Mouse (Mus musculus) liver, embryonic 12.5 days (tissue): ENCODE results near the gene 1700021F07Rik. TPM values are rescaled to one million over a fixed set of nuclear protein-coding genes. Genes with fewer than 3 reads are reported as not detected.

ENCODE experiments used
- ATAC-seq: fragments of 200-750 bp; cut with Nextera tagmentation; 2 replicates; pipeline ENCODE4 v1.8.0; 2017; ENCODE audit warnings: moderate number of reproducible peaks, mild to moderate bottlenecking, moderate library complexity
- H3K27ac ChIP-seq: fragments of 300-500 bp; sonication (generic); 2 replicates; pipeline ENCODE4 v1.5.1; 2016; ENCODE audit warnings: mild to moderate bottlenecking
- H3K27me3 ChIP-seq: fragments of 300-500 bp; sonication (generic); replicated peaks from 2 replicates; pipeline ENCODE4 v1.6.1; 2016; ENCODE audit warnings: mild to moderate bottlenecking, moderate library complexity
- H3K36me3 ChIP-seq: fragments of 300-500 bp; sonication (generic); 2 replicates; pipeline ENCODE4 v1.6.1; 2016; ENCODE audit warnings: mild to moderate bottlenecking, moderate library complexity
- H3K4me1 ChIP-seq: fragments of 300-500 bp; sonication (generic); 2 replicates; pipeline ENCODE4 v1.6.1; 2016
- H3K4me2 ChIP-seq: fragments of 300-500 bp; sonication (generic); 2 replicates; pipeline ENCODE4 v1.6.1; 2016; ENCODE audit warnings: mild to moderate bottlenecking, moderate library complexity
- H3K4me3 ChIP-seq: fragments of 300-500 bp; sonication (generic); 2 replicates; pipeline ENCODE4 v1.5.1; 2016; ENCODE audit warnings: mild to moderate bottlenecking, moderate library complexity
- H3K9ac ChIP-seq: fragments of 300-500 bp; sonication (generic); 2 replicates; pipeline ENCODE4 v1.6.1; 2016; ENCODE audit warnings: mild to moderate bottlenecking, moderate library complexity
- H3K9me3 ChIP-seq: fragments of 300-500 bp; sonication (generic); replicated peaks from 2 replicates; pipeline ENCODE4 v1.6.1; 2016; ENCODE audit warnings: mild to moderate bottlenecking, moderate library complexity
- WGBS: fragments of 180-500 bp; shearing (Covaris S2); methylation state at CpG from one replicate; pipeline ENCODE4 v1.1.7; 2016; ENCODE audit not compliant: insufficient replicate concordance; 5-methylcytosine and 5-hydroxymethylcytosine counted together
- polyA plus RNA-seq: library from polyadenylated mRNA; unstranded; fragments of >200 nt; fragmentation: Nextera tagmentation; extraction: Ambion mirVana; gene quantifications from 2 replicates; pipeline ENCODE4 v1.2.1, GENCODE M21; 2016

The 1700021F07Rik gene
- not detected in 2 replicates for polyA plus RNA-seq

GRCm38 (mm10) chr2:173522376-173522775, at the start of gene 1700021F07Rik:
TSS of gene 1700021F07Rik (plus strand) at chr2:173522586.
- no peak for ATAC-seq
- Histone ChIP-seq H3K27me3 (no peaks in the 10 kb centered on the region), H3K9ac (no peak within 1 kb of the TSS), H3K36me3 (no peaks in the 10 kb centered on the region), H3K27ac (no peak within 1 kb of the TSS), H3K4me2 (no peak within 1 kb of the TSS), H3K9me3 (no peaks in the 10 kb centered on the region), H3K4me3 (no peak within 1 kb of the TSS), H3K4me1 (no peaks in the 10 kb centered on the region)
- WGBS, result 73% methylated on average over 18 of the region's 18 CpGs

GRCm38 (mm10) chr2:173473233-173473632, 49.2 kb upstream of the 1700021F07Rik start:
- 51% methylated on average over 11 of the region's 11 CpGs for WGBS
- no peaks in the 10 kb centered on the region for H3K36me3 ChIP-seq
- H3K27me3 ChIP-seq, result no peaks in the 10 kb centered on the region
- H3K9ac ChIP-seq, result no peak overlapping the region
- H3K27ac ChIP-seq, result no peak overlapping the region
- no peak overlapping the region for H3K4me2 ChIP-seq
- ATAC-seq, result no peak
- no peak overlapping the region for H3K4me3 ChIP-seq
- H3K4me1 ChIP-seq, result no peaks in the 10 kb centered on the region
- H3K9me3 ChIP-seq, result no peaks in the 10 kb centered on the region

GRCm38 (mm10) chr2:173479050-173479449, 43.3 kb upstream of the 1700021F07Rik start:
- H3K36me3 ChIP-seq, result no peaks in the 10 kb centered on the region
- no peak overlapping the region for H3K9ac ChIP-seq
- H3K9me3 ChIP-seq, result no peaks in the 10 kb centered on the region
- WGBS, result 76% methylated on average over 12 of the region's 12 CpGs
- H3K4me2 ChIP-seq, result no peak overlapping the region
- no peak for ATAC-seq
- no peaks in the 10 kb centered on the region for H3K4me1 ChIP-seq
- no peak overlapping the region for H3K4me3 ChIP-seq
- no peaks in the 10 kb centered on the region for H3K27me3 ChIP-seq
- no peak overlapping the region for H3K27ac ChIP-seq

GRCm38 (mm10) chr2:173484486-173484885, 37.9 kb upstream of the 1700021F07Rik start:
- 61% methylated on average over 4 of the region's 4 CpGs for WGBS
- Histone ChIP-seq H3K9ac (no peak overlapping the region), H3K27me3 (no peaks in the 10 kb centered on the region), H3K4me2 (no peak overlapping the region), H3K36me3 (no peaks in the 10 kb centered on the region), H3K9me3 (no peaks in the 10 kb centered on the region), H3K4me3 (no peak overlapping the region), H3K27ac (no peak overlapping the region), H3K4me1 (no peaks in the 10 kb centered on the region)
- no peak for ATAC-seq

GRCm38 (mm10) chr2:173499612-173500011, 22.8 kb upstream of the 1700021F07Rik start:
- no peak overlapping the region for H3K9ac ChIP-seq
- no peak for ATAC-seq
- H3K9me3 ChIP-seq, result no peaks in the 10 kb centered on the region
- no peaks in the 10 kb centered on the region for H3K36me3 ChIP-seq
- WGBS, result 69% methylated on average over 2 of the region's 2 CpGs
- H3K27me3 ChIP-seq, result no peaks in the 10 kb centered on the region
- no peak overlapping the region for H3K4me3 ChIP-seq
- H3K27ac ChIP-seq, result no peak overlapping the region
- H3K4me1 ChIP-seq, result no peaks in the 10 kb centered on the region
- H3K4me2 ChIP-seq, result no peak overlapping the region

- H3K27ac ChIP-seq, result no peak overlapping the region
- H3K4me1 ChIP-seq, result no peaks in the 10 kb centered on the region
- H3K4me2 ChIP-seq, result no peak overlapping the region
- no peak for ATAC-seq
- H3K27me3 ChIP-seq, result no peaks in the 10 kb centered on the region
- no peaks in the 10 kb centered on the region for H3K36me3 ChIP-seq
- WGBS, result 73% methylated on average over 6 of the region's 6 CpGs
- H3K9me3 ChIP-seq, result 0 out of 2 replicates have a peak, but pooled peaks cover 6% of the 10 kb centered on the region
- H3K4me3 ChIP-seq, result no peak overlapping the region
- no peak overlapping the region for H3K9ac ChIP-seq
These were observed 8.4 kb upstream of the 1700021F07Rik start for GRCm38 (mm10) chr2:173513977-173514376.

GRCm38 (mm10) chr2:173515186-173515585, 7.2 kb upstream of the 1700021F07Rik start:
- no peaks in the 10 kb centered on the region for H3K36me3 ChIP-seq
- no peak overlapping the region for H3K27ac ChIP-seq
- ATAC-seq, result no peak
- WGBS, result 34% methylated on average over 6 of the region's 6 CpGs
- no peak overlapping the region for H3K4me2 ChIP-seq
- H3K9me3 ChIP-seq, result 0 out of 2 replicates have a peak, but pooled peaks cover 6% of the 10 kb centered on the region
- no peaks in the 10 kb centered on the region for H3K4me1 ChIP-seq
- no peaks in the 10 kb centered on the region for H3K27me3 ChIP-seq
- H3K4me3 ChIP-seq, result no peak overlapping the region
- no peak overlapping the region for H3K9ac ChIP-seq

GRCm38 (mm10) chr2:173516150-173516855, 6.1 kb upstream of the 1700021F07Rik start:
- Histone ChIP-seq H3K36me3 (no peaks in the 10 kb centered on the region), H3K4me1 (no peaks in the 10 kb centered on the region), H3K9me3 (no peaks in the 10 kb centered on the region), H3K27ac (no peak overlapping the region), H3K4me2 (no peak overlapping the region), H3K4me3 (no peak overlapping the region), H3K9ac (no peak overlapping the region), H3K27me3 (no peaks in the 10 kb centered on the region)
- ATAC-seq, result no peak
- 73% methylated on average over 25 of the region's 25 CpGs for WGBS

- Histone ChIP-seq H3K4me2 (no peak overlapping the region), H3K27me3 (0 out of 2 replicates have a peak, but pooled peaks cover 5% of the 10 kb centered on the region), H3K9ac (no peak overlapping the region), H3K9me3 (no peaks in the 10 kb centered on the region), H3K4me3 (no peak overlapping the region), H3K36me3 (no peaks in the 10 kb centered on the region), H3K27ac (no peak overlapping the region), H3K4me1 (no peaks in the 10 kb centered on the region)
- ATAC-seq, result no peak
- 57% methylated on average over 3 of the region's 3 CpGs for WGBS
These were observed 6.1 kb downstream of the 1700021F07Rik start for GRCm38 (mm10) chr2:173528493-173528892.

- Histone ChIP-seq H3K9ac (no peak overlapping the region), H3K4me2 (no peak overlapping the region), H3K4me1 (no peaks in the 10 kb centered on the region), H3K27me3 (0 out of 2 replicates have a peak, but pooled peaks cover 5% of the 10 kb centered on the region), H3K9me3 (no peaks in the 10 kb centered on the region), H3K27ac (no peak overlapping the region), H3K4me3 (no peak overlapping the region), H3K36me3 (no peaks in the 10 kb centered on the region)
- ATAC-seq, result no peak
- WGBS, result 58% methylated on average over 15 of the region's 15 CpGs
These were observed 10.5 kb downstream of the 1700021F07Rik start for GRCm38 (mm10) chr2:173532711-173533462.

GRCm38 (mm10) chr2:173534581-173534980, 12.2 kb downstream of the 1700021F07Rik start:
- H3K36me3 ChIP-seq, result no peaks in the 10 kb centered on the region
- no peak overlapping the region for H3K27ac ChIP-seq
- H3K4me2 ChIP-seq, result no peak overlapping the region
- H3K27me3 ChIP-seq, result 0 out of 2 replicates have a peak, but pooled peaks cover 5% of the 10 kb centered on the region
- no peak for ATAC-seq
- H3K4me1 ChIP-seq, result no peaks in the 10 kb centered on the region
- no peak overlapping the region for H3K9ac ChIP-seq
- no peaks in the 10 kb centered on the region for H3K9me3 ChIP-seq
- H3K4me3 ChIP-seq, result no peak overlapping the region
- WGBS, result 37% methylated on average over 7 of the region's 7 CpGs

GRCm38 (mm10) chr2:173535390-173535789, 13.0 kb downstream of the 1700021F07Rik start:
- 0 out of 2 replicates have a peak, but pooled peaks have one; percentile 9 for ATAC-seq
- Histone ChIP-seq H3K9me3 (no peaks in the 10 kb centered on the region), H3K27me3 (0 out of 2 replicates have a peak, but pooled peaks cover 5% of the 10 kb centered on the region), H3K27ac (no peak overlapping the region), H3K9ac (no peak overlapping the region), H3K4me3 (no peak overlapping the region), H3K4me2 (no peak overlapping the region), H3K4me1 (no peaks in the 10 kb centered on the region), H3K36me3 (no peaks in the 10 kb centered on the region)
- 77% methylated on average over 18 of the region's 18 CpGs for WGBS
